Mouse (Mus musculus): ENCODE results near the gene Igf2r.

DNA sequence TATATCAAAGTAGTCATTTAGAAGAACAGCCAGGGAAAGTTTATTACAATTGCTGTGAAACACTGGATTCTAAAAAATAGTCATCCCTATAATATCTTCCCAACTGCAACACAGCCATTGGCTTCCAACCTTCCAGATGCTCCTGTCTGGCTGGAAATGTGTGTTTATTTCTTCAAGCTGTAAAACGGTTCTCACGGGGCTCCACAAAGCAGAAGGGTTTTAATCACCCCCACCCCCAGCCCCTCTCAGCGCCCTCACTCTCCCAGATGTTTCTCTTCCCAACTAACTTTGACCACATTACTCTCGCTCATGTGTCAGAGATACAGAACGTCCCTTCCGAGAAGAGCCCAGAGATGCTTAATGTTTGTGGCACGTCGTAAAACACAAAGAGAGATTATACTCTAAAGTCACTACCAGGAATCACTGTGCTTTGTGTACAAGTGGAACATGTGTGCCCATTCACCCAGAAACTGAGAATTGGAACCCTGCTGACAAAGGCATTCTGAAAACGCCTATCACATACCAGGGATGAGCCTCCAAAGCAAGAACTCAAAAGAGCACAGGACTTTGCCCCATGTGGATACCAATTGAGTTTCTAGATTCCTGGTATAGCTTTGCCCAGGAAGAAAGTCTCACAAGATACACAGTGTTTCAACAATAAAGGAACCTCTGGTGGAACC lies 32.5 kb upstream of the Igf2r start:
- TF ChIP-seq CTCF (IDR thresholded peaks at IDR 0.05; ENCODE audit: low read depth, low read length) (no peak), TAL1 (conservative IDR thresholded peaks at IDR 0.05; ENCODE audit: low read depth, low read length) (no peak), GATA1 (IDR thresholded peaks at IDR 0.05; ENCODE audit: borderline replicate concordance, low read length) (no peak), GATA2 (IDR thresholded peaks at IDR 0.05; ENCODE audit: borderline replicate concordance, low read depth, low read length) (no peak)

Measured in G1E (cell line).